Mouse (Mus musculus): ENCODE results near the gene Zfp39. TPM values are rescaled to one million over a fixed set of nuclear protein-coding genes. Genes with fewer than 3 reads are reported as not detected.
A peak's percentile ranks its signal among the peaks of the same experiment; 100 is the strongest.

Zfp39 gene
- total RNA-seq (2015) (12.5 and 13.3 TPM in 2 replicates), total RNA-seq (2017) (8.2 and 8.6 TPM in 2 replicates)

DNA sequence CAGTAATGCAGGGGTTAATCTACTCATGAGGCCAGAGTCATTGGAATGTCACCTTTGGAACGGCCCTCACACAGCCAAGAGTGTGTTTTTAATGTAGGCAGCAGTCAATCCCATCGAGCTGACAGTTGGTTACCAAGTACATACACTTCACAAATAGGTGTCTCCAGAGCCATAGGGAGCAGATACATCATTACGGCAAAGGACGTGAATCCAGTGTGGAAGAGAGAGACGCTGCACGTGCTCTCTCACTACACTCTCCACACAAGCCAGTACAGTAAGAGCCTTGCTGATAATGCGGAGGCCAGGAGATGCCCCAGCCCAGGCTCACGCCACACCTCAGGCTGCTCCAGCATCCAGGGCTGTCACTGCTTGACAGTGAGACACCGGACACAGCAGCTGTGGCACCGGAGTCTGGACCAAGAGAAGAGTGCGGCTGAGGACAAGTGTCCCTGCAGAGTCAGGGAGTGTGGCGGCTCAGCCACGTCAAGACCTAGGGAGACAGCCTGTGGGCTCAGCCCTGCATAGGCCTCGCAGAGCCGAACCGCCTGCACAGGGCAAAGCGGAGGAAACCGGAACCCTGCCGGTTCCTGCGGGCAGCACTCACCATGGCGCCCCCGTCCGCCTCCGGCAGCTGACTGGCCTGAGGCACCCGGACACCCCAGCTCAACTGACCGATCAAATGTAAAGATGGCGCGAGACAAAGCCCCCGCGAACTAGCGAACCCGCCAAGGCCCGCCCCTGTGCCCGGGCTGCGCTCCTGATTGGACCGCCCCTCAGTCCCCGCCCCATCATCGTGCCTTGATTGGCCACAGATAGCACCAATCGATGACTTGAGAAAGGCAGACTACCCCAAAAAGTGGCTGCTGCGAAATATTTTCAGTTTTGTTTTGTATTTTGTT, at the start of gene Zfp39:
TSS of gene Zfp39 (minus strand) at position 715 of the 899 bp plus-strand sequence.
- ATAC-seq (ENCODE audit: poor library complexity, severe bottlenecking): peak; percentile 95

DNA sequence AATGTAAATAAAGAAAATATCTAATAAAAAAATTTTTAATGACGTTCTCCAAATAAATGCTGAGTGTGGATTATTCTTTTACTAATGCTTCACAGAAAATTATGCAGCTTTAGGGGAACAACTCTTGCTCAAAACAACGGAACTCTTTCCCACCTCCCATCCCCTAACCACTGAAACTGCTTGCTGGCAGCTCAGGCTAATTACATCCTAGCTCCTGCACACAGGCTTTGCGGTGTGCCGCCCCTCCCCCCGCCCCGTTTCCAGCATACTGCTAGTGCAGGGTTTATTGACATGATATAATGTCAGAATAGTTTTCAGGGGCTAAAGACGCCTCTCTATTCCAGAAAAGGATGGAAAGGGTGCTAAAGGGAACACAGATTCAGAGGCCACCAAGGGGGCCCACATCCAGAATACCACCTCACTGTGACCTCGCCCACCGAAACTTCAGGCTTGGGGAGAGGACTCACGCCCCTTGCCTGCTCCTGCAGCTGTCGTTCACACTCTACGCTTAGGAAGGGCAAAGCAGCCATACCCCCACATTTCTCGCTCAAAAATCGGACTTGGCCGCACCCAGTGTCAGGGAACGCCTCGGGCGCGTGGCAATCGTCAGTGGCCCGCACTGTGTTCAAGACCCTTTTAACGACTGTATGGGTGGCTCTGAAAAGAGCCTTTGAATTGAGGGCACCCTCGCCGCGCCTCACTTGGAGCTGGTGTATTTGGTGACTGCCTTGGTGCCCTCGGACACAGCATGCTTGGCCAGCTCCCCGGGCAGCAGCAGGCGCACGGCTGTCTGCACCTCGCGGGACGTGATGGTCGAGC, 49.5 kb upstream of the Zfp39 start:
- ATAC-seq (ENCODE audit: poor library complexity, severe bottlenecking): 0 out of 2 replicates have a peak, but pooled peaks have one; percentile 8

DNA sequence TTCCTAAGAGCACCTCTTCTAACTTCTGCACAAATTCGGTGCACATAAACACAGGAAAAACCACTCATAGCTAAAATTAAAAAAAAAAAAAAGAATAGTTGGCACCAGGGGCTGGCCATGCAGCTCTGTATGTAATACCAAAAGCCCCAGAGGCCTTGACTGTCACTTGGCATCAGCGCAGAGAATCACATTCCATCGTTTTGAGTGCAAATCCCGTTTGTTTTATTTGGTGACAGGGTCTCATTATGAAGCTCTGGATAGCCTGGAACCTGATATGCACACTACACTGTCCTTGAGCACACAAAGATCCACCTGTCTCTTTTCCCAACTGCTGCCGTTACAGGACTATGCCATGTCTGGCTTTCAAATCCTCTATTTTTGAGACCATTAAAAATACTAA, 47.2 kb upstream of the Zfp39 start:
- ATAC-seq (ENCODE audit: poor library complexity, severe bottlenecking): no peak

DNA sequence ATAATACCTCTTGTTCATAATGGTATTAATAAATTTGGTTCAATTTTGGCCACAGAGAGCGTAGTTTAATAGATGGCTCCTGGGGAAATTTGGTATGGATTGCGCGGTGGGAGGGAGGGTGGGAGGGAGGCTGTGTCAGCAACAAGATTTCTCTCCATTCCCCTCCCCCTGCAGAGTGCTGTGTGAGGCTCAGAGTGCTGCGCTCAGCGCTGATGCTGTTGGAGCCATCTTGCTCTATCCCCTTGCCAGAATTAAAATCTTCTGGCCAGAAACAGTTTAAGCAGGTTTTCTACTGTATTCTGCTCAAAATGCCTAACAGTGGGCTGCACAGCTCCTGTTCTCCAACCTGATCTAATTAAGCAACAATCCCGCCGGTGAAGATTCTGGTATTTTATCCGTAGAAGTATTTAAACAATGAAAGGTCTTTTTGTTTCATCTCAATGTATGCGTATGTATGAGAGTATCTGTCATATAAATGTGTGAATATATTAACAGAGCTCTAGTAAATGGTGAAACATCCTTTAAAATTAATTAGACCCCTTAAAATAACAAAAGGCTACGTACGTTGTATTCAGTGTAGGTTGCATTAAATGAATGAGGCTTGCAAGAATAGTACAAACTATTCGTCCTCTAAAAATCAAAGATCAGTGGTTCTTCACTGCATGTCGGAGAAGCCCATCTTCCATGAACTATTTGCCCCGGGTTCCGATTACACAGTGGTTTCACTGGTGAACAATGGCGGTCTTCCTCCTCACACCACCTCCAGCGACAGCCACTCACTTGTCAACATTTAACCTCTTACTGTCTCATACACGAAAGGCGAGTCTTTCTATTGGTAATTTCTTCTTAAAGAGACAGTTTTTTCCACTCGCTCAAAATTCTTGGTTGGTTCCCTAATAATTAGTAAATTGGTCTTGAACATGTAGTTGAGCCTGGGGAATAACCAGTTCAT, 45.7 kb upstream of the Zfp39 start:
- no peak for ATAC-seq (ENCODE audit: poor library complexity, severe bottlenecking)

- ATAC-seq (ENCODE audit: poor library complexity, severe bottlenecking): peak; percentile 75
These were observed 44.8 kb upstream of the Zfp39 start, which contains the start of gene Hist3h2ba for GRCm38 (mm10) chr11:58948542-58949479. Gene Hist3h2ba (plus strand): TSS chr11:58948920.

GRCm38 (mm10) chr11:58947798-58948528, 43.9 kb upstream of the Zfp39 start:
- ATAC-seq (ENCODE audit: poor library complexity, severe bottlenecking): peak; percentile 27; the same call in 1 of the 2 replicates

GRCm38 (mm10) chr11:58947306-58947705, 43.3 kb upstream of the Zfp39 start:
- ATAC-seq (ENCODE audit: poor library complexity, severe bottlenecking): no peak

DNA sequence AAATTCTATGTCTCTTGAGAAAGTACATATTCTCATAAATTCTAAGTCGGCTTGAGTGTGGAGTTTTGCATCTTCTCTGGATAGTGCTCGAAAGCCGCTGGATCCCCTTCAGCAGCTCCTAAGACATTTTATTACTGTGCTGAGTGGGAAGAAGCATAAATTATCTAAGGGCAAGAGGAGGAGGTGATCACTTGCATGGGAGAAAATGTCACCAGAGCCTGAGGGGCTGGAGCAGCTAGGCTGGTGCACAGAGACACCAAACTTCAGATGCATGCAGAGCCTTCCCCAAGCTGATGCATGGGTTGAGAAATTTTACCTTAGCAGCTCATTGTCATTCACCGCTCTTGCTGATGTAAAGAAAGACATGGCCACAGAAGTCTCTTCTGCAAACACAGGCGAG, 40.1 kb upstream of the Zfp39 start:
- ATAC-seq (ENCODE audit: poor library complexity, severe bottlenecking): no peak

- ATAC-seq (ENCODE audit: poor library complexity, severe bottlenecking): no peak
These were observed 35.0 kb upstream of the Zfp39 start for GRCm38 (mm10) chr11:58939088-58939439.

GRCm38 (mm10) chr11:58938322-58939087, 34.5 kb upstream of the Zfp39 start, which contains the start of gene Rnf187:
Gene Rnf187 (minus strand): TSS chr11:58938916.
- peak; percentile 98 for ATAC-seq (ENCODE audit: poor library complexity, severe bottlenecking)

GRCm38 (mm10) chr11:58937909-58938308, 33.9 kb upstream of the Zfp39 start:
- no peak for ATAC-seq (ENCODE audit: poor library complexity, severe bottlenecking)

GRCm38 (mm10) chr11:58931576-58931975, 27.6 kb upstream of the Zfp39 start:
- ATAC-seq (ENCODE audit: poor library complexity, severe bottlenecking): no peak

DNA sequence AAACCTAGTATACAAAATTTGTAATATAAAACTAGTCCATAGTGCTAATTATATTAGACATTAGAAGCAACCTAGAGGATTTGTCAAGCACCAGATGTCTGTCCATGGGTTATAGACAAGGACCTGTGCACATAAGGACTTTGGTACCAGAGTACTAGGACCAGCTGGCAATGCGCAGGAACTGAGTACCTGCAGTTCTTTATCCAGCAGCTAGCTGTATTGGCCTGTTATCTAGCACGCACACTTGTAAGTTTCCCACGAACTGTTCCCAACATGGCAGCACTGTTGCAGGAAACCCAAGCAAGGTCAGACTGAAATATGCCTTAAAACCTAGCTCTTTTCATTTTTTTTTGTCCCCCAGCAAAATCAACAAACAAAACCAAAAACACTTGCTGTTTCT, 26.2 kb upstream of the Zfp39 start:
- no peak for ATAC-seq (ENCODE audit: poor library complexity, severe bottlenecking)

- ATAC-seq (ENCODE audit: poor library complexity, severe bottlenecking): no peak
These were observed 25.6 kb upstream of the Zfp39 start for GRCm38 (mm10) chr11:58929641-58930040.

GRCm38 (mm10) chr11:58929055-58929454, 25.0 kb upstream of the Zfp39 start:
- no peak for ATAC-seq (ENCODE audit: poor library complexity, severe bottlenecking)

DNA sequence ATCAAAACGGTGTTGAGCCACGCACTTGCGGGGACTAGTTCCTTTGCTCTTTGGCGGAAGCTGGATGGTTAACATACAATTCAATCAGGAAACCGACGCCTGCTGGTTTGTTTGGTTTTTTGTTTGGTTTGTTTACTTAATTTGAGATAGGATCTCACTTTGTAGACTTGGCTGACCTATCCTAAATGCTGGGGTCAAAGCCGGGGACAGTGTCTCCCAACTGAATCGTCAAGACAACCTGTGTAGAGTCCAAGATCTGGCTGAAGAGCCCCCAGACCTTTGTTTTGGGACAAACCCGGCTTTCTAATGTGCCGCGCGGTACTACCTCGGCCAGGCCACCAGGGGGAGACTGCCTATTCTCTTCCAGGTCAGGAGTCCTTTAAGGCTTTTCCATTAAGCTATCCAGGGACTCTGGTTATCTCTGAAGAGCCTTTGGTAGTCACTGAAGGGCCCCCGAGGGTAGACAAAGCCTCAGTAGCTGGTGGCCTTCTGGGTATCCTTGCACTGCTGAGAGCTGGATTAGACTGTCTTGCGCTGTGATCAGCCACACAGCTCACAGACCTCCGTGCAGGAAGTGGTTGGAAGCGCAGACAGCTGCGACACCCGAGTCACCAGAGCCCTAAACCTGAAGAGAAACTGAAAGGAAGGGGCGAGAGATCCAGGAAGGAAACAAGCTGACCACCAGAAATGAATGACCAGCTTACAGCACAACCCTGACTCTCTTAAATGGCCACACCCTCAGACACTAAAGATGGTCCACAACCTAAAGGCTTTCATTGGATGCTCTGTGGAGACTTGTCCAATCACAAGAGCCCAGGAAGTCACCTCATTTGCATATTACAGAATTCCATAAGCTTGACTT, 24.0 kb upstream of the Zfp39 start:
- ATAC-seq (ENCODE audit: poor library complexity, severe bottlenecking): peak; percentile 88

GRCm38 (mm10) chr11:58927053-58927452, 23.0 kb upstream of the Zfp39 start:
- no peak for ATAC-seq (ENCODE audit: poor library complexity, severe bottlenecking)

Measured in megakaryocyte, adult 5-6 weeks (primary cell).